Mouse (Mus musculus) midbrain, embryonic 14.5 days (tissue): ENCODE measurements around the gene Armh3. TPM values are rescaled to one million over a fixed set of nuclear protein-coding genes. Genes with fewer than 3 reads are reported as not detected.

Source experiments
- polyA plus RNA-seq: library from polyadenylated mRNA; unstranded; fragments of >200 nt; fragmentation: Nextera tagmentation; extraction: Ambion mirVana; gene quantifications from 2 replicates; pipeline ENCODE4 v1.2.1, GENCODE M21; 2014

Armh3 gene
- polyA plus RNA-seq, 1 experiment from 2014 or later: 21.8 TPM

Other genes with a start within 250 kb of the Armh3 start
- gene Npm3, start 248.9 kb downstream of the Armh3 start, polyA plus RNA-seq: 7.6 and 26.4 TPM in 2 replicates
- 95.8 and 118 TPM in 2 replicates for gene Mgea5, start 214.7 kb downstream of the Armh3 start, polyA plus RNA-seq
- gene Kcnip2, start 182.4 kb downstream of the Armh3 start, polyA plus RNA-seq: 3.9 and 5.0 TPM in 2 replicates
- gene Hps6, start 5.0 kb upstream of the Armh3 start, polyA plus RNA-seq: 1.4 and 1.5 TPM in 2 replicates
- gene Pprc1, start 46.4 kb upstream of the Armh3 start, polyA plus RNA-seq: 21.1 and 21.5 TPM in 2 replicates
- 116 and 145 TPM in 2 replicates for gene Ldb1, start 46.7 kb upstream of the Armh3 start, polyA plus RNA-seq
- 54.1 and 74.4 TPM in 2 replicates for gene Nolc1, start 77.4 kb upstream of the Armh3 start, polyA plus RNA-seq
- 0.47 and 0.76 TPM in 2 replicates for gene Elovl3, start 133.4 kb upstream of the Armh3 start, polyA plus RNA-seq
- gene Pitx3, start 149.8 kb upstream of the Armh3 start, polyA plus RNA-seq: 3.6 and 3.9 TPM in 2 replicates
- gene Gbf1, start 154.0 kb upstream of the Armh3 start, polyA plus RNA-seq: 55.2 and 71.8 TPM in 2 replicates